7 mouse cellular contexts compared by ENCODE assay signal in the genomic region with DNA sequence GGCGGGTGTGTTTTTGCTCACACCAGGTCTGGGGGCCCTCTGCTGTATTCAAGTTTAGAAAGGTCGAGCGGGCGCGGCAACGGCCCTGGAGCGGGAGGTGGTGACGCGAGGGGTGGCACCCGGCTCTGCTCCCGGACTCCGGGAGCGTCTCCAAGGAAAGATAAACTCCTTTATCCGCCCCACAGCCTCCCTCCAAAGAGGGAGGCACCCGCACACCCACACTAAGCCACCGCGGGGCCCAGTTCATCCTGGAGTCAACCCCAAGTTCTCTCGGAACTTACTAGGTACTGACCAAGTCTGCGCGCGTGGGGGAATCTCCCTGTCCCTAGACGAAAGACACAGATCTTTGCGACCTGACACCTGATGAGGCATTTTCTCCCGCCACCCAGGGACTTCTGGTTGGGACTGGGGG. TPM values are rescaled to one million over a fixed set of nuclear protein-coding genes. Genes with fewer than 3 reads are reported as not detected.
DNase-seq lines count a peak whose midpoint lies in the region; ATAC-seq and TF ChIP-seq lines count a peak whose summit lies in the region.

No protein-coding gene starts in this region.

- peak; percentile 59 for DNase-seq in MEL (ENCODE audit: low read depth, low spot score)
- DNase-seq in adrenal gland, postnatal 36 days = peak; percentile 70
- DNase-seq in forebrain, postnatal 0 days = no peak
- DNase-seq in kidney, postnatal 25 days = peak; percentile 58 to 63
- DNase-seq in frontal cortex, postnatal 25 days (ENCODE audit: low spot score in 2 of 2) = no peak

- H3K79me2 ChIP-seq in MEL (ENCODE audit: control insufficient read depth, insufficient read depth, low read length, poor library complexity) = peaks cover 25% of the 10 kb centered on the region

- peak overlapping the region; percentile 93 for H3K9ac ChIP-seq in MEL (ENCODE audit: control insufficient read depth, low read depth, low read length, poor library complexity, severe bottlenecking)
- H3K9ac ChIP-seq in forebrain, postnatal 0 days = peak overlapping the region; percentile 40; the same call in 1 of the 2 replicates
- peak overlapping the region; percentile 45 for H3K9ac ChIP-seq in stomach, embryonic 14.5 days (replicated peaks; ENCODE audit: low read depth, low read length)

- peak overlapping the region; percentile 92 for H3K4me2 ChIP-seq in forebrain, postnatal 0 days (ENCODE audit: low read depth)
- H3K4me2 ChIP-seq in stomach, embryonic 14.5 days (replicated peaks; ENCODE audit: low read depth, low read length) = peak overlapping the region; percentile 96

- no peak for TF ChIP-seq POLR2A in MEL (IDR thresholded peaks at IDR 0.05; ENCODE audit: control insufficient read depth in 1 of 2, insufficient read depth in 1 of 2, low read depth in 1 of 2, low read length in 2 of 2, poor library complexity in 1 of 2)

- peaks cover 2 to 23% of the 10 kb centered on the region in 2 experiments; a peak in 3 of 4 replicates for H3K4me1 ChIP-seq in MEL (ENCODE audit: control insufficient read depth in 1 of 2, insufficient read depth in 2 of 2, low read length in 2 of 2)
- peaks cover 10% of the 10 kb centered on the region; the same call in 1 of the 2 replicates for H3K4me1 ChIP-seq in forebrain, postnatal 0 days (ENCODE audit: insufficient read depth)
- peaks cover 10% of the 10 kb centered on the region; the same call in 1 of the 2 replicates for H3K4me1 ChIP-seq in stomach, embryonic 14.5 days (ENCODE audit: control insufficient read depth, insufficient read depth, low read length)

- no peak for TF ChIP-seq RAD21 in MEL (IDR thresholded peaks at IDR 0.05; ENCODE audit: low read depth, low read length)

- TF ChIP-seq EP300 in MEL (IDR thresholded peaks at IDR 0.05; ENCODE audit: low read depth in 1 of 2, low read length in 2 of 2) = no peak

- no peaks in the 10 kb centered on the region for H3K27me3 ChIP-seq in MEL (ENCODE audit: control insufficient read depth in 1 of 2, insufficient read depth in 2 of 2, low read length in 2 of 2)
- no peaks in the 10 kb centered on the region for H3K27me3 ChIP-seq in forebrain, postnatal 0 days (ENCODE audit: insufficient read depth, low read length)
- H3K27me3 ChIP-seq in stomach, embryonic 14.5 days (ENCODE audit: control insufficient read depth, insufficient read depth, low read length) = no peaks in the 10 kb centered on the region

- H3K9me3 ChIP-seq in MEL (replicated peaks; ENCODE audit: insufficient read depth, low read length) = no peaks in the 10 kb centered on the region
- no peaks in the 10 kb centered on the region for H3K9me3 ChIP-seq in forebrain, postnatal 0 days (ENCODE audit: low read length)
- no peaks in the 10 kb centered on the region for H3K9me3 ChIP-seq in stomach, embryonic 14.5 days (ENCODE audit: control insufficient read depth, low read depth, low read length)

- ATAC-seq in forebrain, postnatal 0 days = no peak
- peak; percentile 38 for ATAC-seq in megakaryocyte progenitor cell, adult 5-6 weeks (replicated peaks; ENCODE audit: poor library complexity)
- no peak for ATAC-seq in stomach, embryonic 14.5 days (ENCODE audit: insufficient number of reproducible peaks, insufficient read depth, low FRiP score, low read depth)

- peak overlapping the region; percentile 61 for H3K27ac ChIP-seq in MEL (ENCODE audit: control insufficient read depth, low read depth, low read length)
- no peak overlapping the region for H3K27ac ChIP-seq in forebrain, postnatal 0 days (ENCODE audit: low read depth, low read length)
- no peak overlapping the region for H3K27ac ChIP-seq in stomach, embryonic 14.5 days (ENCODE audit: low read length)

- no peak for TF ChIP-seq CTCF in MEL (IDR thresholded peaks at IDR 0.05 in 2 of 3, conservative IDR thresholded peaks at IDR 0.05 in 1 of 3; ENCODE audit: control insufficient read depth in 1 of 3, insufficient read depth in 1 of 3, low read depth in 2 of 3, low read length in 3 of 3, poor library complexity in 1 of 3, severe bottlenecking in 1 of 3)
- no peak for TF ChIP-seq CTCF in forebrain, postnatal 0 days (IDR thresholded peaks at IDR 0.05; ENCODE audit: low read depth)

- peaks cover 0 to 21% of the 10 kb centered on the region in 2 experiments; a peak in 2 of 4 replicates for H3K36me3 ChIP-seq in MEL (ENCODE audit: control insufficient read depth in 1 of 2, insufficient read depth in 2 of 2, low read length in 2 of 2)
- no peaks in the 10 kb centered on the region for H3K36me3 ChIP-seq in forebrain, postnatal 0 days (ENCODE audit: insufficient read depth)
- H3K36me3 ChIP-seq in stomach, embryonic 14.5 days (ENCODE audit: control insufficient read depth, insufficient read depth, low read length) = no peaks in the 10 kb centered on the region

- WGBS in forebrain, postnatal 0 days = under 1% methylated on average over 23 of the region's 24 CpGs
- under 1% methylated on average over 24 of the region's 24 CpGs for WGBS in stomach, embryonic 14.5 days

- H3K4me3 ChIP-seq in MEL (ENCODE audit: control insufficient read depth in 1 of 2, insufficient read depth in 1 of 2, low read depth in 2 of 2, low read length in 2 of 2) = peak overlapping the region; percentile 48 to 84
- H3K4me3 ChIP-seq in forebrain, postnatal 0 days (ENCODE audit: low read depth, low read length) = peak overlapping the region; percentile 66
- peak overlapping the region; percentile 52 for H3K4me3 ChIP-seq in stomach, embryonic 14.5 days (ENCODE audit: low read depth, low read length)

TF ChIP-seq in MEL, 35 proteins besides CTCF, POLR2A, EP300 and RAD21:
- TF ChIP-seq RCOR1 (IDR thresholded peaks at IDR 0.05; ENCODE audit: low read depth, low read length) (no peak), GATA1 (IDR thresholded peaks at IDR 0.05; ENCODE audit: low read depth, low read length) (0 out of 2 replicates have a peak, but pooled peaks have one; percentile 5), SMC3 (IDR thresholded peaks at IDR 0.05; ENCODE audit: low read depth, low read length) (no peak), SIN3A (IDR thresholded peaks at IDR 0.05; ENCODE audit: low read length) (peak; percentile 21)

RNA-seq across cellular contexts. Expression of a gene that starts 0.9 kb away (rescaled TPM):
- 6.7 and 10.9 TPM in 2 replicates for total RNA-seq in MEL (2012; rRNA removed)
- polyA plus RNA-seq in MEL (2012; ENCODE audit: insufficient read depth in 1 of 2, insufficient read length in 2 of 2, low read depth in 1 of 2, low replicate concordance in 2 of 2, missing spikeins in 1 of 2) = 1 to 10 TPM in 1 of 2 experiments, not detected in 1; 9.3 TPM
- 10 to 100 TPM in 1 of 2 experiments, 1 to 10 TPM in 1; 8.6 to 13.9 TPM for total RNA-seq in adrenal gland, postnatal 36 days (2021)
- total RNA-seq in forebrain, postnatal 0 days (2014; rRNA removed) = 0.76 and 1.0 TPM in 2 replicates
- 0.63 and 0.71 TPM in 2 replicates for polyA plus RNA-seq in forebrain, postnatal 0 days (2015; fragmentation: Nextera tagmentation; extraction: Ambion mirVana)
- 0.37 and 1.7 TPM in 2 replicates for total RNA-seq in megakaryocyte progenitor cell, adult 5-6 weeks (2015)
- 1.2 and 7.0 TPM in 2 replicates for total RNA-seq in megakaryocyte progenitor cell, adult 5-6 weeks (2017)
- 5.5 and 6.7 TPM in 2 replicates for polyA plus RNA-seq in stomach, embryonic 14.5 days (2014; fragmentation: Nextera tagmentation; extraction: Ambion mirVana)

RNA-seq across cellular contexts. Expression of a gene that starts 42.4 kb away (rescaled TPM):
- 2.0 and 3.2 TPM in 2 replicates for total RNA-seq in MEL (2012; rRNA removed)
- polyA plus RNA-seq in MEL (2012; ENCODE audit: insufficient read depth in 1 of 2, insufficient read length in 2 of 2, low read depth in 1 of 2, low replicate concordance in 2 of 2, missing spikeins in 1 of 2) = 1 to 10 TPM in 1 of 2 experiments, not detected in 1; 4.4 TPM
- total RNA-seq in adrenal gland, postnatal 36 days (2021) = 1 to 10 TPM; 8.2 to 8.3 TPM
- 5.6 and 7.8 TPM in 2 replicates for total RNA-seq in forebrain, postnatal 0 days (2014; rRNA removed)
- polyA plus RNA-seq in forebrain, postnatal 0 days (2015; fragmentation: Nextera tagmentation; extraction: Ambion mirVana) = 12.2 and 16.5 TPM in 2 replicates
- 3.4 and 3.9 TPM in 2 replicates for total RNA-seq in megakaryocyte progenitor cell, adult 5-6 weeks (2015)
- total RNA-seq in megakaryocyte progenitor cell, adult 5-6 weeks (2017) = 0.62 and 1.4 TPM in 2 replicates
- 15.1 and 16.2 TPM in 2 replicates for polyA plus RNA-seq in stomach, embryonic 14.5 days (2014; fragmentation: Nextera tagmentation; extraction: Ambion mirVana)

Comparison
In these comparisons a context has a peak if more than half of its experiments do, and no peak if none do; other contexts are left out.
1. DNase-seq: peak in MEL (single experiment), adrenal gland, postnatal 36 days (2 of 2) and kidney, postnatal 25 days (2 of 2); none in forebrain, postnatal 0 days (single experiment) and frontal cortex, postnatal 25 days (0 of 2).
2. H3K9ac ChIP-seq: peak in every context shown above with its lines; median percentile 93 in MEL; 45 in stomach, embryonic 14.5 days; 40 in forebrain, postnatal 0 days.
3. Peak in every context shown above with its lines, with median percentiles within 50 percentile points of each other: H3K4me3 ChIP-seq.